Mouse (Mus musculus) bone marrow, adult 2 months (tissue): Measurements from ENCODE around the gene Mtcl1.

Experiments
- CTCF ChIP-seq: fragments of 200-500 bp; IDR thresholded peaks from 2 replicates; pipeline ENCODE4 v1.5.1; 2011; ENCODE audit warnings: low read length, control low read depth; ENCODE audit not compliant: control insufficient read depth, insufficient read depth
- POLR2A ChIP-seq: fragments of 200-500 bp; IDR thresholded peaks from 2 replicates; pipeline ENCODE4 v1.6.1; 2011; ENCODE audit warnings: low read depth, mild to moderate bottlenecking, control low read depth, low read length, borderline replicate concordance; ENCODE audit not compliant: control insufficient read depth

GRCm38 (mm10) chr17:66481295-66481694 is 31.7 kb upstream of the Mtcl1 start:
- no peak for TF ChIP-seq CTCF
- TF ChIP-seq POLR2A = no peak
